Mouse (Mus musculus): ENCODE measurements at regions not wholly inside any gene's neighbourhood (a gene's known extent, or its start where the extent isn't known, plus 50 kb on each side); places are given as distances from the start of the nearest gene placed in this dataset.
A peak's percentile ranks its signal among the peaks of the same experiment; 100 is the strongest.

- Histone ChIP-seq H3K4me3 (no peak overlapping the region), H3K9me3 (no peaks in the 10 kb centered on the region), H3K9ac (no peak overlapping the region), H3K36me3 (no peaks in the 10 kb centered on the region), H3K27ac (replicated peaks) (no peak overlapping the region), H3K27me3 (replicated peaks) (no peaks in the 10 kb centered on the region), H3K4me2 (no peak overlapping the region), H3K4me1 (peaks cover 1% of the 10 kb centered on the region)
- WGBS: 73% methylated on average over 11 of the region's 11 CpGs
- no peak for ATAC-seq (ENCODE audit: extremely low read depth, insufficient number of reproducible peaks, low FRiP score, low TSS enrichment)
Observed at GRCm38 (mm10) chr13:110741576-110742206, 346.8 kb downstream of the Plk2 start.

DNA sequence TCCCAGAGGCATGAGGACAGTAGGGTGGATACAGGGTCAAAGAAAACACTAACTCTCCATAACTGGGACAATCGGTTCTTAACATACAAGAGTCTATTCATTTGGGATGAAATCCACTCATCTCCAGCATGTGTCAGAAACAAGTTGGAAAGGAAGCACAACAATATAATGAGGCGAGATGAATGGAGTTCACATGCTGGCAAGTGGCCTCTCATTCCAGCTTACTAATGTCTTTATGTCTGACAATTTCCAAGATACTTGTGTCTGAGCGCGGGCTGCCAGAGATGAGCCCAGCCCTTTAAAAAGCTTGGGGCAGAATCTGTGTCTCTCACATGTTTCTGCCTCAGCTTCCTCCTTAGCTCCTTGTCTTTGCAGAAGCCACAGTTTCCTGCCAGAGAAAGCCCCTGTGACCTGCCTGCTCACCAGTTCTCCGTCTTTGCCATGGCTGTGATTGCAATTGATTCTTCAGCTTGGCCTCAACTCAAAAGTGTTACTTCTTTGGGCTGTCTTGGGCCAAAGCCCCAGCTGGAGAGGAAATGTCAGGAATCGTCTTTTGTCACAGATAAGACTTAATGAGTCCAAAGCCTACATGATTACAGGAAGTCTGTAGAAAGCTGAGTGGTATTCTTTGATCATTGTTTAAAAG lies 352.5 kb downstream of the Plk2 start:
- no peak overlapping the region for H3K9ac ChIP-seq
- no peak overlapping the region for H3K4me2 ChIP-seq
- H3K9me3 ChIP-seq: no peaks in the 10 kb centered on the region
- H3K27me3 ChIP-seq (replicated peaks): no peaks in the 10 kb centered on the region
- H3K4me1 ChIP-seq: peaks cover 16% of the 10 kb centered on the region
- H3K27ac ChIP-seq (replicated peaks): peak overlapping the region; percentile 34
- no peak overlapping the region for H3K4me3 ChIP-seq
- H3K36me3 ChIP-seq: no peaks in the 10 kb centered on the region
- WGBS: 30% methylated on average over 6 of the region's 6 CpGs
- no peak for ATAC-seq (ENCODE audit: extremely low read depth, insufficient number of reproducible peaks, low FRiP score, low TSS enrichment)

GRCm38 (mm10) chr13:110752746-110753145 lies 357.9 kb downstream of the Plk2 start:
- WGBS: 79% methylated on average over 4 of the region's 4 CpGs

GRCm38 (mm10) chr13:110754548-110754947 lies 359.7 kb downstream of the Plk2 start:
- H3K27me3 ChIP-seq (replicated peaks): no peaks in the 10 kb centered on the region
- H3K4me3 ChIP-seq: no peak overlapping the region
- H3K9me3 ChIP-seq: no peaks in the 10 kb centered on the region
- H3K9ac ChIP-seq: no peak overlapping the region
- H3K27ac ChIP-seq (replicated peaks): no peak overlapping the region
- H3K36me3 ChIP-seq: no peaks in the 10 kb centered on the region
- H3K4me1 ChIP-seq: 0 out of 2 replicates have a peak, but pooled peaks cover 4% of the 10 kb centered on the region
- ATAC-seq (ENCODE audit: extremely low read depth, insufficient number of reproducible peaks, low FRiP score, low TSS enrichment): no peak; the same call in 1 of the 2 replicates
- H3K4me2 ChIP-seq: no peak overlapping the region
- 69% methylated on average over 9 of the region's 9 CpGs for WGBS

More at GRCm38 (mm10) chr13:110752746-110753145, 357.9 kb downstream of the Plk2 start:
- Histone ChIP-seq H3K9me3 (no peaks in the 10 kb centered on the region), H3K27me3 (replicated peaks) (no peaks in the 10 kb centered on the region), H3K4me2 (no peak overlapping the region), H3K4me1 (peaks cover 9% of the 10 kb centered on the region), H3K4me3 (no peak overlapping the region), H3K36me3 (no peaks in the 10 kb centered on the region), H3K27ac (replicated peaks) (no peak overlapping the region), H3K9ac (no peak overlapping the region)
- no peak for ATAC-seq (ENCODE audit: extremely low read depth, insufficient number of reproducible peaks, low FRiP score, low TSS enrichment)

- WGBS: 22% methylated on average over 2 of the region's 2 CpGs
- Histone ChIP-seq H3K4me3 (no peak overlapping the region), H3K4me1 (peaks cover 7% of the 10 kb centered on the region; the same call in 1 of the 2 replicates), H3K27ac (replicated peaks) (no peak overlapping the region), H3K9me3 (no peaks in the 10 kb centered on the region), H3K4me2 (no peak overlapping the region), H3K9ac (no peak overlapping the region), H3K27me3 (replicated peaks) (no peaks in the 10 kb centered on the region), H3K36me3 (no peaks in the 10 kb centered on the region)
- ATAC-seq (ENCODE audit: extremely low read depth, insufficient number of reproducible peaks, low FRiP score, low TSS enrichment): no peak
Observed at GRCm38 (mm10) chr13:110756877-110757276, 362.0 kb downstream of the Plk2 start.

GRCm38 (mm10) chr13:110769210-110769609 lies 374.4 kb downstream of the Plk2 start:
- H3K4me2 ChIP-seq: no peak overlapping the region
- H3K36me3 ChIP-seq: no peaks in the 10 kb centered on the region
- no peak overlapping the region for H3K9ac ChIP-seq
- H3K4me3 ChIP-seq: no peak overlapping the region
- no peaks in the 10 kb centered on the region for H3K9me3 ChIP-seq
- H3K4me1 ChIP-seq: no peaks in the 10 kb centered on the region
- H3K27ac ChIP-seq (replicated peaks): no peak overlapping the region
- no peak for ATAC-seq (ENCODE audit: extremely low read depth, insufficient number of reproducible peaks, low FRiP score, low TSS enrichment)
- no peaks in the 10 kb centered on the region for H3K27me3 ChIP-seq (replicated peaks)

DNA sequence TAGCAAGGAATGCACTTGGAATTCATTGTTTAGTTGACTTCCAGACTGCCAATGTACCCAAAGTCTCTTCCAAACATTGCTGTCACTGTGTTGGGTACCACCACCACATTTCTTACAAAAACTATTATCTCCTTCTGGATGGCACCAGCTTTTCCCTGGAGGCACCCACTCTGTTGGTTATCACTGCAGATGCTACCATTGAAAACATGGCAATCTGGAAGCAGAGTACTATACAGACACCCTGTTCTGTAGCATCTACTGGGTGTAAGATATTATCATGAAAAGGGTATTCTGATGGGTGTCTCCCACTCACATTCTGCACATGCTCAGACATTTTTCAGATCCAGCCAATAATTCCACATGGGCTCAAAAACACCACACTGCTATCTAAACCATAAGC lies 380.4 kb downstream of the Plk2 start:
- Histone ChIP-seq H3K4me3 (no peak overlapping the region), H3K4me2 (no peak overlapping the region), H3K9me3 (no peaks in the 10 kb centered on the region), H3K27ac (replicated peaks) (no peak overlapping the region), H3K36me3 (no peaks in the 10 kb centered on the region), H3K4me1 (no peaks in the 10 kb centered on the region), H3K9ac (no peak overlapping the region), H3K27me3 (replicated peaks) (no peaks in the 10 kb centered on the region)
- no peak for ATAC-seq (ENCODE audit: extremely low read depth, insufficient number of reproducible peaks, low FRiP score, low TSS enrichment)

GRCm38 (mm10) chr13:110784162-110784785 lies 389.4 kb downstream of the Plk2 start:
- Histone ChIP-seq H3K27me3 (replicated peaks) (no peaks in the 10 kb centered on the region), H3K9ac (no peak overlapping the region), H3K36me3 (no peaks in the 10 kb centered on the region), H3K4me1 (no peaks in the 10 kb centered on the region), H3K4me2 (no peak overlapping the region), H3K9me3 (no peaks in the 10 kb centered on the region), H3K27ac (replicated peaks) (no peak overlapping the region), H3K4me3 (no peak overlapping the region)
- WGBS: 72% methylated on average over 12 of the region's 12 CpGs
- ATAC-seq (ENCODE audit: extremely low read depth, insufficient number of reproducible peaks, low FRiP score, low TSS enrichment): no peak

DNA sequence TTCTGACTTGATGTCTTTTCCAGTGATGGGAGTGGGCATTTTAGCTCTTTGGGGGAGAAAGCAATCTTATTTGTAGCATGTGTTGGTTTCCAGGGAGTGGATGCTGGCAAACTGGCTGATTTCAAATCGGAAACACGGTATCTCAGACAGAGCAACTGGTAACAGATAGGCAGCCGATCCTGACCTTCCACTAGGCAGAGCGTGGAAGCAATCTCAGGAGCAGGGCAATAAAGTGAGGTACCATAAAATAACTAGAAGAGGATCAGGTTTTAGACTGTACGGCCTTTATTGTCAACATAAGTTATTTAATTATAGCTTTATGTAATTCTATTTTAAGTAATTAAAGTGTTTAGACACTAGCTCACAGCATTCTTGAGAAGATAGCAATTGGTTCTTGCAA lies 390.0 kb downstream of the Plk2 start:
- H3K4me1 ChIP-seq: no peaks in the 10 kb centered on the region
- WGBS: 63% methylated on average over 5 of the region's 5 CpGs
- no peak overlapping the region for H3K9ac ChIP-seq
- H3K4me2 ChIP-seq: no peak overlapping the region
- ATAC-seq (ENCODE audit: extremely low read depth, insufficient number of reproducible peaks, low FRiP score, low TSS enrichment): no peak
- no peak overlapping the region for H3K27ac ChIP-seq (replicated peaks)
- no peaks in the 10 kb centered on the region for H3K27me3 ChIP-seq (replicated peaks)
- no peak overlapping the region for H3K4me3 ChIP-seq
- H3K9me3 ChIP-seq: no peaks in the 10 kb centered on the region
- H3K36me3 ChIP-seq: no peaks in the 10 kb centered on the region

DNA sequence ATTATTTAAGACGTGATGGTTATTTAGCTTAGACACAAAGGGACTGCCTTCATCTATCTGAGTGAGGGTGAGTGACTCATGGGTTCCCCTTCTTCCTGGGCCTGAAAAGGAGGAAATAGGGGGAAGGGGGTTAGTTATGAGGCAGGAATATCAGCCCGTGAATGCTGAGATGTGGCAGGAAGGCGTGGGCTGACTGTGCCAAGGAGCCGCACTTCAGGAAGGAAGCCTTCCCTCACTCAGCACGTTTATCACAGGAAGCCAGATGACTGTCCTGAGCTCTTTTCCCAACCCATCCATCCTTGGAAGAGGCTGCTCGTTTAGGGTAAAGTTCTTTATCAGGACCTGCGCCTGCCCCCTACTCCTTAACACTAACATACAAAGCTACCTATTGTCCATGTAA lies 403.5 kb downstream of the Plk2 start:
- H3K9me3 ChIP-seq: no peaks in the 10 kb centered on the region
- no peak overlapping the region for H3K9ac ChIP-seq
- 0 out of 2 replicates have a peak overlapping the region, but pooled peaks have one; percentile 37 for H3K27ac ChIP-seq (replicated peaks)
- H3K4me2 ChIP-seq: no peak overlapping the region
- H3K4me3 ChIP-seq: no peak overlapping the region
- no peaks in the 10 kb centered on the region for H3K36me3 ChIP-seq
- H3K4me1 ChIP-seq: peaks cover 16% of the 10 kb centered on the region
- ATAC-seq (ENCODE audit: extremely low read depth, insufficient number of reproducible peaks, low FRiP score, low TSS enrichment): no peak
- no peaks in the 10 kb centered on the region for H3K27me3 ChIP-seq (replicated peaks)
- WGBS: 23% methylated on average over 7 of the region's 7 CpGs

GRCm38 (mm10) chr13:110802841-110803240 lies 408.0 kb downstream of the Plk2 start:
- peaks cover 22% of the 10 kb centered on the region for H3K4me1 ChIP-seq
- no peak overlapping the region for H3K9ac ChIP-seq
- ATAC-seq (ENCODE audit: extremely low read depth, insufficient number of reproducible peaks, low FRiP score, low TSS enrichment): no peak
- WGBS: 66% methylated on average over 6 of the region's 6 CpGs
- H3K27ac ChIP-seq (replicated peaks): no peak overlapping the region
- no peak overlapping the region for H3K4me3 ChIP-seq
- no peak overlapping the region for H3K4me2 ChIP-seq
- no peaks in the 10 kb centered on the region for H3K9me3 ChIP-seq
- H3K27me3 ChIP-seq (replicated peaks): no peaks in the 10 kb centered on the region
- H3K36me3 ChIP-seq: no peaks in the 10 kb centered on the region

DNA sequence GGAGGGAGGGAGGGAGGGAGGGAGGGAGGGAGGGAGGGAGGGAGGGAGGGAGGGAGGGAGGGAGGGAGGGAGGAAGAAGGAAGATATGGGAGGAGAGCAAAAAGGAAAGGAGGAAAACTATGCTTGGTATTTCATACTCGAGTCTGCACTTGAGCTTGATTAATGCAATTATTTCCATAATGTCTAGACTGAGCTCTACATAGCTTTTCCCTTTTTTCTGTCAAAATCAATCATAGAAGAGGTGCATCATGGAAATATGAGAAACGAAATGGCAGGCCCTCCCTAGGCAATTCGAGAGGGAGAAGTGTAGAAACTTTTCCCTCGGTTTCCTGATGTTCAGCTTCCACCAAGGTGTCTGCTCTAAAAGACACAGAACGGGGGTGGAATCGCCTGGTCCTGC lies 417.6 kb downstream of the Plk2 start:
- H3K4me3 ChIP-seq: no peak overlapping the region
- WGBS: 65% methylated on average over 6 of the region's 6 CpGs
- H3K9ac ChIP-seq: no peak overlapping the region
- H3K4me2 ChIP-seq: no peak overlapping the region
- H3K36me3 ChIP-seq: no peaks in the 10 kb centered on the region
- H3K9me3 ChIP-seq: no peaks in the 10 kb centered on the region
- no peak for ATAC-seq (ENCODE audit: extremely low read depth, insufficient number of reproducible peaks, low FRiP score, low TSS enrichment)
- H3K27ac ChIP-seq (replicated peaks): no peak overlapping the region
- no peaks in the 10 kb centered on the region for H3K4me1 ChIP-seq
- no peaks in the 10 kb centered on the region for H3K27me3 ChIP-seq (replicated peaks)

Data from heart, embryonic 13.5 days (tissue).